Mouse (Mus musculus): ENCODE measurements at regions not wholly inside any gene's neighbourhood (a gene's known extent, or its start where the extent isn't known, plus 50 kb on each side); places are given as distances from the start of the nearest gene placed in this dataset.

GRCm38 (mm10) chr13:115475861-115476260 is 374.1 kb upstream of the Itga1 start:
- TF ChIP-seq POLR2A (IDR thresholded peaks at IDR 0.05; ENCODE audit: low read depth, low read length) (no peak), CTCF (IDR thresholded peaks at IDR 0.05; ENCODE audit: borderline replicate concordance, insufficient read depth, low read length) (no peak)
- no peak overlapping the region for H3K4me3 ChIP-seq (ENCODE audit: insufficient read depth, low read length)
- H3K4me1 ChIP-seq (ENCODE audit: control insufficient read depth, insufficient read depth, low read length) = no peaks in the 10 kb centered on the region

GRCm38 (mm10) chr13:115465689-115466088 is 363.9 kb upstream of the Itga1 start:
- TF ChIP-seq CTCF (IDR thresholded peaks at IDR 0.05; ENCODE audit: borderline replicate concordance, insufficient read depth, low read length) (no peak), POLR2A (IDR thresholded peaks at IDR 0.05; ENCODE audit: low read depth, low read length) (no peak)
- no peak overlapping the region for H3K27ac ChIP-seq (ENCODE audit: insufficient read depth, low read length)
- H3K4me1 ChIP-seq (ENCODE audit: control insufficient read depth, insufficient read depth, low read length) = no peaks in the 10 kb centered on the region
- no peak overlapping the region for H3K4me3 ChIP-seq (ENCODE audit: insufficient read depth, low read length)

More at GRCm38 (mm10) chr13:115475861-115476260, 374.1 kb upstream of the Itga1 start:
- no peak overlapping the region for H3K27ac ChIP-seq (ENCODE audit: insufficient read depth, low read length)

- no peak overlapping the region for H3K27ac ChIP-seq (ENCODE audit: insufficient read depth, low read length)
- H3K4me3 ChIP-seq (ENCODE audit: insufficient read depth, low read length) = no peak overlapping the region
- H3K4me1 ChIP-seq (ENCODE audit: control insufficient read depth, insufficient read depth, low read length) = no peaks in the 10 kb centered on the region
- TF ChIP-seq CTCF (IDR thresholded peaks at IDR 0.05; ENCODE audit: borderline replicate concordance, insufficient read depth, low read length) (no peak), POLR2A (IDR thresholded peaks at IDR 0.05; ENCODE audit: low read depth, low read length) (no peak)
Measured at GRCm38 (mm10) chr13:115451244-115451643, 349.5 kb upstream of the Itga1 start.

GRCm38 (mm10) chr13:115427091-115428033 is 325.6 kb upstream of the Itga1 start:
- no peak overlapping the region for H3K27ac ChIP-seq (ENCODE audit: insufficient read depth, low read length)
- no peak for TF ChIP-seq POLR2A (IDR thresholded peaks at IDR 0.05; ENCODE audit: low read depth, low read length)
- no peak for TF ChIP-seq CTCF (IDR thresholded peaks at IDR 0.05; ENCODE audit: borderline replicate concordance, insufficient read depth, low read length)
- H3K4me1 ChIP-seq (ENCODE audit: control insufficient read depth, insufficient read depth, low read length) = no peaks in the 10 kb centered on the region
- no peak overlapping the region for H3K4me3 ChIP-seq (ENCODE audit: insufficient read depth, low read length)

GRCm38 (mm10) chr13:115425610-115426562 is 324.1 kb upstream of the Itga1 start:
- Histone ChIP-seq H3K27ac (ENCODE audit: insufficient read depth, low read length) (no peak overlapping the region), H3K4me1 (ENCODE audit: control insufficient read depth, insufficient read depth, low read length) (no peaks in the 10 kb centered on the region), H3K4me3 (ENCODE audit: insufficient read depth, low read length) (no peak overlapping the region)
- TF ChIP-seq POLR2A (IDR thresholded peaks at IDR 0.05; ENCODE audit: low read depth, low read length) = no peak

GRCm38 (mm10) chr13:115423761-115424160 is 322.0 kb upstream of the Itga1 start:
- H3K4me1 ChIP-seq (ENCODE audit: control insufficient read depth, insufficient read depth, low read length) = no peaks in the 10 kb centered on the region
- H3K4me3 ChIP-seq (ENCODE audit: insufficient read depth, low read length) = no peak overlapping the region
- H3K27ac ChIP-seq (ENCODE audit: insufficient read depth, low read length) = no peak overlapping the region
- no peak for TF ChIP-seq CTCF (IDR thresholded peaks at IDR 0.05; ENCODE audit: borderline replicate concordance, insufficient read depth, low read length)
- no peak for TF ChIP-seq POLR2A (IDR thresholded peaks at IDR 0.05; ENCODE audit: low read depth, low read length)

GRCm38 (mm10) chr13:115421483-115421882 is 319.7 kb upstream of the Itga1 start:
- H3K4me1 ChIP-seq (ENCODE audit: control insufficient read depth, insufficient read depth, low read length) = no peaks in the 10 kb centered on the region
- TF ChIP-seq CTCF (IDR thresholded peaks at IDR 0.05; ENCODE audit: borderline replicate concordance, insufficient read depth, low read length) = no peak

GRCm38 (mm10) chr13:115417829-115418228 is 316.1 kb upstream of the Itga1 start:
- H3K4me3 ChIP-seq (ENCODE audit: insufficient read depth, low read length) = no peak overlapping the region
- TF ChIP-seq CTCF (IDR thresholded peaks at IDR 0.05; ENCODE audit: borderline replicate concordance, insufficient read depth, low read length) (no peak), POLR2A (IDR thresholded peaks at IDR 0.05; ENCODE audit: low read depth, low read length) (no peak)
- H3K27ac ChIP-seq (ENCODE audit: insufficient read depth, low read length) = no peak overlapping the region
- H3K4me1 ChIP-seq (ENCODE audit: control insufficient read depth, insufficient read depth, low read length) = no peaks in the 10 kb centered on the region

More at GRCm38 (mm10) chr13:115421483-115421882, 319.7 kb upstream of the Itga1 start:
- H3K27ac ChIP-seq (ENCODE audit: insufficient read depth, low read length) = no peak overlapping the region
- H3K4me3 ChIP-seq (ENCODE audit: insufficient read depth, low read length) = no peak overlapping the region

GRCm38 (mm10) chr13:115413721-115414531 is 312.2 kb upstream of the Itga1 start:
- Histone ChIP-seq H3K27ac (ENCODE audit: insufficient read depth, low read length) (no peak overlapping the region), H3K4me1 (ENCODE audit: control insufficient read depth, insufficient read depth, low read length) (no peaks in the 10 kb centered on the region), H3K4me3 (ENCODE audit: insufficient read depth, low read length) (no peak overlapping the region)
- no peak for TF ChIP-seq CTCF (IDR thresholded peaks at IDR 0.05; ENCODE audit: borderline replicate concordance, insufficient read depth, low read length)
- TF ChIP-seq POLR2A (IDR thresholded peaks at IDR 0.05; ENCODE audit: low read depth, low read length) = no peak
